Mouse (Mus musculus) limb, embryonic 13.5 days (tissue): ENCODE data around the gene Ltf. TPM values are rescaled to one million over a fixed set of nuclear protein-coding genes. Genes with fewer than 3 reads are reported as not detected.

Experiments
- ATAC-seq: fragments of 200-750 bp; cut with Nextera tagmentation; 2 replicates; pipeline ENCODE4 v1.8.0; 2017; ENCODE audit warnings: low read depth, moderate number of reproducible peaks, moderate TSS enrichment; ENCODE audit not compliant: low FRiP score
- H3K27ac ChIP-seq: fragments of 300-500 bp; sonication (generic); 2 replicates; pipeline ENCODE4 v1.5.1; 2015; ENCODE audit warnings: inconsistent platforms, mild to moderate bottlenecking, moderate library complexity
- H3K27me3 ChIP-seq: fragments of 300-500 bp; sonication (generic); 2 replicates; pipeline ENCODE4 v1.6.1; 2015; ENCODE audit warnings: mild to moderate bottlenecking, inconsistent platforms
- H3K36me3 ChIP-seq: fragments of 300-500 bp; sonication (generic); 2 replicates; pipeline ENCODE4 v1.6.1; 2015; ENCODE audit warnings: inconsistent platforms, mild to moderate bottlenecking, moderate library complexity
- H3K4me1 ChIP-seq: fragments of 300-500 bp; sonication (generic); 2 replicates; pipeline ENCODE4 v1.6.1; 2015; ENCODE audit warnings: inconsistent platforms
- H3K4me2 ChIP-seq: fragments of 300-500 bp; sonication (generic); replicated peaks from 2 replicates; pipeline ENCODE4 v1.6.1; 2015; ENCODE audit warnings: inconsistent platforms, mild to moderate bottlenecking, moderate library complexity
- H3K4me3 ChIP-seq: fragments of 300-500 bp; sonication (generic); 2 replicates; pipeline ENCODE4 v1.5.1; 2015; ENCODE audit warnings: moderate library complexity, mild to moderate bottlenecking, inconsistent platforms
- H3K9ac ChIP-seq: fragments of 300-500 bp; sonication (generic); 2 replicates; pipeline ENCODE4 v1.6.1; 2015; ENCODE audit warnings: mild to moderate bottlenecking, inconsistent platforms
- H3K9me3 ChIP-seq: fragments of 300-500 bp; sonication (generic); 2 replicates; pipeline ENCODE4 v1.6.1; 2016; ENCODE audit warnings: inconsistent platforms
- WGBS: fragments of 180-500 bp; shearing (Covaris S2); methylation state at CpG from one replicate; pipeline ENCODE4 v1.1.7; 2015; 5-methylcytosine and 5-hydroxymethylcytosine counted together
- polyA plus RNA-seq: library from polyadenylated mRNA; unstranded; fragments of >200 nt; fragmentation: Nextera tagmentation; extraction: Ambion mirVana; gene quantifications from 2 replicates; pipeline ENCODE4 v1.2.1, GENCODE M21; 2015

Gene Ltf
- polyA plus RNA-seq, 1 experiment from 2014 or later = 0.73 TPM

DNA sequence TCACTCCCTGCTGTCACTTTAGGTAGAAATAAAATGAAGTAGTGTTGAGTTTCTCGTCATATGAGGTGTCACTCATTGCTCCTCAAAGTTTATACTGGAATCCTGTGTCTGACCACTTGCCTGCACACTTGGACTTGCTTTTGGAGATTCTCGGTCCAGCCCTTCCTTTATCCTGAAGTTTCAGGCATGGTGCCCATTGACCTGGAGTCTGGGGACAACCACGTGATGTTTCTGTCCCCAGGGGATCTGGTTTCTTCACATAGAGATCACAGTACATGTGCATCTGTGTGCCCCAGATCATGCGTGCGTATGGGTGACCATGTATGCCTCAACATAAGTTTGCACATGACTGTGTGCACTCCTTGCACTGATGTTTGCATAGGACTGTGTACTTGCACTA lies 23.2 kb downstream of the Ltf start:
- H3K9ac ChIP-seq = no peak overlapping the region
- H3K4me1 ChIP-seq = no peaks in the 10 kb centered on the region
- H3K4me2 ChIP-seq = no peak overlapping the region
- H3K4me3 ChIP-seq = no peak overlapping the region
- no peak overlapping the region for H3K27ac ChIP-seq
- no peaks in the 10 kb centered on the region for H3K36me3 ChIP-seq
- H3K27me3 ChIP-seq = no peaks in the 10 kb centered on the region
- H3K9me3 ChIP-seq = no peaks in the 10 kb centered on the region
- no peak for ATAC-seq
- WGBS = 88% methylated on average over 5 of the region's 5 CpGs

DNA sequence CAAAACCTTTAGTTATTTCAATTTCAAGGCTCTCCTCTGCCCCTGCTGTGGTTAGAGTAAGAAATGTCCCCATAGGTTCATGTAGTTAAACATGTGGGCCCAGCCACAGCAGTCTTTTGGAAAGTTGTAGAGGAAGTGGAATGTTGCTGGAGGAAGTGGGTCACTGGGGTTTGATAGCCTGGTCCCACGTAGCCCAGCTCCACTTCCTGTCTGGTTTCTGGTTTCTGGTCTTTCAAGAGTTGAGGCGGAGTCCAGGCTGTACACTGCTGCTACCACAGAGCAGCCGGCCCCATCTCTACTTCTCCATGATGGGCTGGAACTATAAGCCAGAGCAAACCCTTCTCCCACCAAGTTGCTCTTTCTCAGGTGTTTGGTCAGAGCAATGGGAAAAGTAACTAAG lies 27.2 kb downstream of the Ltf start:
- Histone ChIP-seq H3K4me3 (no peak overlapping the region), H3K9ac (no peak overlapping the region), H3K36me3 (no peaks in the 10 kb centered on the region), H3K27ac (no peak overlapping the region), H3K4me2 (no peak overlapping the region), H3K4me1 (no peaks in the 10 kb centered on the region), H3K27me3 (no peaks in the 10 kb centered on the region), H3K9me3 (no peaks in the 10 kb centered on the region)
- WGBS = 59% methylated on average over 3 of the region's 3 CpGs
- no peak for ATAC-seq

DNA sequence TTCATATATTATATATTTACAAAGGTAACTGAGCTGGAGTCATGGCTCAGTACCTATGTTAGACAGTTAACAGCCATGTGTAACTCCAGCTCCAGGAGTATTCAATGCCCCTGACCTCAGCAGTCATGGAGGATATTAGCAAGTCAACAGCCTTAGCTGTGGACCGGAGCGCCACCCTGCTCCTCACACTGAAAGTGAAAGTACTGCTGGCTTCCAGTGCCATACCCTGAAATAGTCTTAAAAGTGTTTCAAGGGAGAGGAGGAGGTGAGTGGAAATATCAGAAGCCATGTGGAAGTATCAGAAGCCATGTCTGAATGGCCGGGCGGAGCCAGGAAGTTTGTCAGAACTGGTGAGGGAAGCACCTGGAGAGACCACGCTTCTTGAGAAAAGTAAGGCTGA lies 28.2 kb downstream of the Ltf start:
- Histone ChIP-seq H3K4me2 (no peak overlapping the region), H3K4me3 (no peak overlapping the region), H3K27me3 (no peaks in the 10 kb centered on the region), H3K27ac (no peak overlapping the region), H3K4me1 (no peaks in the 10 kb centered on the region), H3K36me3 (no peaks in the 10 kb centered on the region), H3K9ac (no peak overlapping the region), H3K9me3 (no peaks in the 10 kb centered on the region)
- no peak for ATAC-seq
- 91% methylated on average over 5 of the region's 5 CpGs for WGBS

DNA sequence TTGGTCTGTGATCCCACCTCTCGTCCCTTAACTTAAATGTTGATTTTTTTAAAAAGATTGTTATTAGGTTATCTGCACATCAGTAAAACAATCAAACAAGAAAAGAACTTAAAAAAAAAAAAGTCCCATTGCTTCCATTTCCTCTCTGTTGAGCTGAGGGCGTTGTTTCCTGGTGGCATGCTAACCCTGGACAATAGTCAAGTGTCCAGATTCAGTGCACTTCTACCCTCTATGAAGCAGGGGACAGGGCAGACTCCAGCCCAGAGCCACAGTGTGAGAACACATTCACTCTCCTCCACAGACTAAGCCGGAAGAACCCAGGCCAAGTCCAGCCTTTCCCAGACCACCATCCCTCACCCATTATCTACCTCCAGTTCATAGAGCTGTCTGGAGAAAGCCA lies 29.4 kb downstream of the Ltf start:
- no peaks in the 10 kb centered on the region for H3K27me3 ChIP-seq
- 83% methylated on average over 3 of the region's 3 CpGs for WGBS
- H3K36me3 ChIP-seq = no peaks in the 10 kb centered on the region
- H3K27ac ChIP-seq = no peak overlapping the region
- H3K9me3 ChIP-seq = no peaks in the 10 kb centered on the region
- H3K4me1 ChIP-seq = no peaks in the 10 kb centered on the region
- no peak overlapping the region for H3K4me2 ChIP-seq
- H3K4me3 ChIP-seq = no peak overlapping the region
- H3K9ac ChIP-seq = no peak overlapping the region
- no peak for ATAC-seq

DNA sequence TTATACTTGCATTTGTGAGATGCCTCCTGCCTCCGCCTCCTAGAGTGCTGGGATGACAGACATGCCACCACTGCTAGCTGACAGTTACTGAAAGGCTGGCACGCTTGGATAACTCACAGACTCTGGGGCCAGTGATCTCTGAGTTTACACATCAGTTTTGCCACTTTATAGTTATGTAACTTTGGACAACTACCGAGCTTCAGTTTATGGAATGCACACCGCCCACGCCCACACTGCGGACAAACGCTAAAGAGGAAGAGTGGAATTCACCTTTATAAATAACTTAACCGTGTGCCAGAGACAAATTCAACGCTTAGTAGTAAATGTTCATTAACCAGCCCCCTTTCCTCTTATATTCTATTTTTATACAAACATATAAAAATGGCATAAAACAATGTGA lies 35.9 kb downstream of the Ltf start:
- Histone ChIP-seq H3K27ac (no peak overlapping the region), H3K4me3 (no peak overlapping the region), H3K27me3 (no peaks in the 10 kb centered on the region), H3K36me3 (no peaks in the 10 kb centered on the region), H3K9me3 (no peaks in the 10 kb centered on the region), H3K4me2 (no peak overlapping the region), H3K4me1 (peaks cover 22% of the 10 kb centered on the region), H3K9ac (no peak overlapping the region)
- 85% methylated on average over 9 of the region's 9 CpGs for WGBS
- ATAC-seq = no peak

DNA sequence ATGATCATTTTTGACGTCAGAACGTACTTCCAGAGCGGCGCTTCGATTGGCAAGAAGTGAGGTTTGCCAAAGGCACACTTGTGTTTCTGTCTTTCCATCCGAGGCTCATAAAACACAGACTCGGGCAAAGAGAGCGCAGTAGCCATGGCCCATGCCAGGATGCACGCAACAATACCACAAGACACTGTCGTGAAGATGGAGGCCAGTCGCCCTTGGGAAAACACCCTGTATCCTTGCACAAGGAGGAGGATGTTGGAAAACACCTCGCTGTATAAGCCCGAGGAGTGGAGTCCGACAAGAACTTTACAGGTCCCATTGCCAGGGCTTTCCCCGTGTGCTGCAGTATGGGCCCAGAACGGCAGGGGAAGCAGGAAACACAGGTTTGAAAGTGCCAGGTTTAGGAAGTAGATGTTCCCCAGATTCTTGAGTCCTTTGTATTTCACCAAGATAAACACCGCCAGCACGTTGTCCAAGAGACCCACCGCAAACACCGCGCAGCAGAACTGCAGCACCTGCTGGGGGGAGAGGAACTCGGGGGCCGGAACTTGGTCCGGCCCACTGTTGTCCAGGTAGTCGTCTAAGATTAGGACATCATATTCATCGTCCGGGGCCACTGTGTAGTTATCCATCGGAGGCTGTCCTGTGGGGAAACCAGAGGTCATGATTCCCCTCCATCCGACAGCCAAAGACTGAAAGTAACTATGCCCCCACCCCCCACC lies 36.9 kb downstream of the Ltf start:
- H3K4me1 ChIP-seq = peaks cover 22% of the 10 kb centered on the region

DNA sequence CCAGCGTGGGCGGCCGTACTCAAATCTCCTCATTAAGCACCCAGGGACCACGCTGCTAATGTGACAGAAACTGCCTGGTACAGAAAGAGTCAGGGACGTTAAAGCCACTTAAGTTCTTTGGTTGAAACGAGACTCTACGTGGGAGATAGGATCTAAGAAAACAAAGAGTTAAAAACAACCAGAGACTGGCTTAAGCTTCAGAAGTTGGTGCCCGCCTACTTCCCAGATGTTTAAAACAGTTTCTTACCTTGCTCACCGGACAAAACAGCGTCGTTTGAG lies 37.4 kb downstream of the Ltf start:
- Histone ChIP-seq H3K4me2 (peak overlapping the region; percentile 66), H3K9me3 (no peaks in the 10 kb centered on the region), H3K4me3 (peak overlapping the region; percentile 35), H3K9ac (peak overlapping the region; percentile 48), H3K27me3 (no peaks in the 10 kb centered on the region), H3K36me3 (no peaks in the 10 kb centered on the region), H3K27ac (no peak overlapping the region), H3K4me1 (peaks cover 22% of the 10 kb centered on the region)
- WGBS = 5% methylated on average over 11 of the region's 11 CpGs
- ATAC-seq = no peak

More for the DNA sequence above, 36.9 kb downstream of the Ltf start:
- no peaks in the 10 kb centered on the region for H3K36me3 ChIP-seq
- ATAC-seq = no peak
- WGBS = 65% methylated on average over 29 of the region's 29 CpGs
- H3K27ac ChIP-seq = no peak overlapping the region
- H3K27me3 ChIP-seq = no peaks in the 10 kb centered on the region
- peak overlapping the region; percentile 66 for H3K4me2 ChIP-seq
- H3K4me3 ChIP-seq = peak overlapping the region; percentile 35
- peak overlapping the region; percentile 48 for H3K9ac ChIP-seq
- H3K9me3 ChIP-seq = no peaks in the 10 kb centered on the region

DNA sequence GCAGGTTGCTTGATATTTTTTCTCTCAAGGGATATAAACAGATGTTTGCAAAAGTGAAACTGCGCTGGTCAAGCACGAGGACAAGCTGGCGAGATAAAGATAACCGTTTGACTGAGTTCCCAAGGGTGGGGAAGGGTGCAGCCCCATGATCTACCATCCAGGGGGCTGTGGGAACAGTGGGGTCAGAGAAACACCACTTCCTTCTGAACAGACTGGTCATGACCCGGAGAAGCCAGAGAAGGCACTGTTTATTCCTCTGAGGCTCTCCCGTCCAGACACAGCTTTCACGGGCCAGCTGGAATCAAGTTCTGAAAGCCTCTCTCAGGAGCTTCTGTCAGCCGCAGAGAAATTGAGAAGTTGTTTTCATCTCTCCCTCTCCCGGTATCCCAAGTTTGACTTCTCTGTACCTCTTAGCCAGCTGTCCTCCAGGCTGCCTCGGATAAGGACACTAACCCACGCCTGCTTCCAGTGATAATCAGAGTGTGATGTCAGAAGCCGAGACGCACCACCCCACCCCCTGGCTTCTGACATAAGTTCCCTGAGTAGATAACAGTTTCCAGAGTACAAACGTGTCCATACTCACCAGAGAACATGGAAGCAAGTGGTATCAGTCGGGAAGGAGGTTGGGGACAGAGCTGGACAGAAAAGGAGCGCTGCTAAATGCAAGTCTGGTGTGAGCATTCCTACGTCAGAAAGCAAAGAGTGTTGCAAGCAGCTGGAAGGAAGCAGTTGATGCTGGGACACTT lies 37.9 kb downstream of the Ltf start, which contains the start of gene Ccrl2:
Gene Ccrl2 (minus strand): TSS at position 722 of the 746 bp plus-strand sequence.
- peak within 1 kb of the TSS; percentile 48 for H3K9ac ChIP-seq
- ATAC-seq = peak; percentile 54; the same call in 1 of the 2 replicates
- 21% methylated on average over 17 of the region's 17 CpGs for WGBS
- no peaks in the 10 kb centered on the region for H3K27me3 ChIP-seq
- H3K4me1 ChIP-seq = peaks cover 22% of the 10 kb centered on the region
- H3K36me3 ChIP-seq = no peaks in the 10 kb centered on the region
- no peaks in the 10 kb centered on the region for H3K9me3 ChIP-seq
- peak within 1 kb of the TSS; percentile 66 for H3K4me2 ChIP-seq
- H3K27ac ChIP-seq = no peak within 1 kb of the TSS
- peak within 1 kb of the TSS; percentile 35 for H3K4me3 ChIP-seq

DNA sequence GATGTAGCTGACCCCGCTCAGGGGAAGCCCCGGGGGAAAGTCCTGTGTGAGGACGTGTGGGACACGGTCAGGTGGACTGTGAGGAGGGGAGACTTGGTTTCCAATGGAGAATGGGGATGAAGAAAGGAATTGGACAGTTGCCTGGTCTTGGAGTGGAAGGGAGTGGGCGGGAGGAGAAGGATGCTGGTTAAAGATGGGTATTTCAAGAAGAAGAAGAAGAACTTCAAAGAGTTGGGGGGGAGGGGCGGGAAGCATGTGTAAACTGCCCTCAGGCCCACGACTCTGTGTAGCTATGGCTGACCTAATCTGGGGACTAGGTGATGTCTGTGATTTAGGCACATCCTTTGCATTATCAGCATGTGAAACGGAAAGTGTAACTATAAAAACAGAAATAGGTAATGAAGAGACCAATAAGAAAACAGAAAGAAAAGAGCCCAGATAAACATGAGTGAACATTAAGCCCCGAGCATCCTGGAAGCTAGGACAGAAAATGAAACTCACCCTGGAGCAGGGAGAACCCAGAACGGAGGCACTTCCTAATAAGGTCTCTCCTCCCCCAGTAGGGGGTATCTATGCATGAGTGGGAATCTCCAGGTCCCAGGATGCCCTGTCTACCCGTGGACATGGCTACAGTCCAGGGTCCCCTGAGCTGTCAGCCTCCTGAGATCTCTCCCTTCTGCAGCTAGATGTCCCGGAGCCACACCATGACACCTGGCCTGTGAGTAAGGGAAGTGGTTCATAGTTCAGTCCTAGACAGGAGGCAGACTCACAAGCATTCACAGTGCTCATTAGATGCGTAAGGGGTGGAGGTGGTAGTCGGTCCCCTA lies 38.7 kb downstream of the Ltf start:
- H3K36me3 ChIP-seq = no peaks in the 10 kb centered on the region
- H3K27me3 ChIP-seq = no peaks in the 10 kb centered on the region
- H3K9ac ChIP-seq = no peak overlapping the region
- H3K4me2 ChIP-seq = peak overlapping the region; percentile 66
- ATAC-seq = no peak
- WGBS = 57% methylated on average over 14 of the region's 14 CpGs
- no peak overlapping the region for H3K27ac ChIP-seq
- H3K4me1 ChIP-seq = peaks cover 22% of the 10 kb centered on the region
- no peak overlapping the region for H3K4me3 ChIP-seq
- no peaks in the 10 kb centered on the region for H3K9me3 ChIP-seq

DNA sequence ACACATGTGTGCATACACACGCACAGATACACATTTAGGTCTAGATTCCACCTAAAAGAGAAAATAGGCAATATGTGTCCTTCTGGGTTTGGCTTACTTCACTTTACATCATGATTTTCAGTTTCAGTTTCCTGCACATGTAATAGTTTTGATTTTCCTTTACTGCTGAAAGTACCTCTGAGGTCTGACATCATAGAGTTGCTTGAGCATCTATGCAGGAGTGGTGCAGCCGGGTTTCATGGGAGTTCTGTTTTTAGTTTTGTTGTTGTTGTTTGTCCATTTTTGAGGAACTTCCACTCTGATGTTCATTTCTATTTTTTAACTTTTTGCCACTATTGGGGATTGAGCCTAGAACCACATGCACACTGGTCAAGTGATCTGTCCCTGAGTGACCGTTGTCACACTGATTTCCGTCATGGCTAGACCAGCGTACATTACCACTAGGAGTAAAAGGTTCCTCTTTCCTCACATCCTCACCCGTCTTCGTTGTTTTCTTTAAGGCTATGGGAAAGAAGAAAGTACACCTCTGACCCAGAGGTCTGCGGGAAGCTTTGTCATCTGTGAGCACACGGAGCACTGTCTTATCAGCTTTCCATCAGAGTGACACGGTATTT lies 40.0 kb downstream of the Ltf start:
- no peak overlapping the region for H3K4me2 ChIP-seq
- ATAC-seq = no peak
- no peak overlapping the region for H3K9ac ChIP-seq
- 67% methylated on average over 10 of the region's 10 CpGs for WGBS
- no peaks in the 10 kb centered on the region for H3K9me3 ChIP-seq
- H3K4me1 ChIP-seq = peaks cover 22% of the 10 kb centered on the region
- H3K27ac ChIP-seq = no peak overlapping the region
- H3K27me3 ChIP-seq = no peaks in the 10 kb centered on the region
- no peaks in the 10 kb centered on the region for H3K36me3 ChIP-seq
- no peak overlapping the region for H3K4me3 ChIP-seq

DNA sequence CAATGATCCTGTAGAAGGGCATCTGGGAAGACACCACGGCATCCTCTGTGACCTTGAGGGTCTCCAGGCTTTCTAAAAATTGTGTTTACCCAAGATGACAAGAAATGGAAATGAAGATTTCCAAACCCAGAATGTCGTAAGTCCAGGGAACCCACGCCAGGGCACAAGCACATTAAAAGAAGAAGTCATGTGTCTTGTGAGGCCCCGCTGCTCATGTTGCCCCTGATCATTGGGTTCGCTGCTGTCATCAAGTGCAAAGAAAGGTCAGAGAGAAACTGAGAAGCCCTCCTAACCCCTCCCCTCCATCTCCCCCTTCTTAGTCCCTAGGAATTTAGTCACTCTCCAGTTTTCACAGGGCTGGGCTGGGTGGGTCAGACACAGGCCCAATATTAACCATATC lies 43.8 kb downstream of the Ltf start:
- no peaks in the 10 kb centered on the region for H3K27me3 ChIP-seq
- no peak overlapping the region for H3K9ac ChIP-seq
- no peak overlapping the region for H3K4me2 ChIP-seq
- 80% methylated on average over 5 of the region's 5 CpGs for WGBS
- no peaks in the 10 kb centered on the region for H3K9me3 ChIP-seq
- no peaks in the 10 kb centered on the region for H3K4me1 ChIP-seq
- no peak overlapping the region for H3K27ac ChIP-seq
- H3K4me3 ChIP-seq = no peak overlapping the region
- no peaks in the 10 kb centered on the region for H3K36me3 ChIP-seq
- ATAC-seq = no peak

DNA sequence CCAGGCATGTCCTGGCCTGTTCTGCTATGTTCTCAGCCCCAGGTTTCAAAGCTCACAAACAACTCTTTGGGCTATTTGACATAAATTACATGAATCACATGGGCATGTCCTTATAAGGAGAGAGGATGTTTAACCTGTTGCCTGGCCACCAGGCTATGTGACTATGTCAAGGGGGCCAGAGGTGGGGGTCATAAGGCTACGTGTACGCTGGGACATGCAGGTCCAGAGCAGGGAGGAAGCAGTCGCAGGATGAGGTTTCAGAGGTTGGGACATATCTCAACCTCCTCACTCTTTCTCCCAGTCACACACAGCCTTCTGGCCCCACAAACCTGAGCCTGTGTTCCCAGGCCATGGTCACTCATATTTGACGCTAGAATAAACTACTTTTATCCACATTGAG lies 48.0 kb downstream of the Ltf start:
- H3K27ac ChIP-seq = no peak overlapping the region
- ATAC-seq = no peak
- no peak overlapping the region for H3K4me2 ChIP-seq
- 85% methylated on average over 4 of the region's 4 CpGs for WGBS
- H3K36me3 ChIP-seq = no peaks in the 10 kb centered on the region
- H3K9me3 ChIP-seq = no peaks in the 10 kb centered on the region
- no peak overlapping the region for H3K9ac ChIP-seq
- no peak overlapping the region for H3K4me3 ChIP-seq
- H3K27me3 ChIP-seq = no peaks in the 10 kb centered on the region
- H3K4me1 ChIP-seq = peaks cover 8% of the 10 kb centered on the region
